Mouse (Mus musculus) c-Kit-positive CD71-positive TER-119-negative erythroid progenitor cells, embryonic 14.5 days (primary cell): ENCODE results near the gene Ica1.

Source experiments
- DNase-seq: peaks from one replicate; pipeline ENCODE4 v3.0.0-alpha.2; 2013; ENCODE audit warnings: low read depth

Gene Ica1

GRCm38 (mm10) chr6:8686678-8687580 is 91.4 kb downstream of the Ica1 start:
- no peak for DNase-seq

- no peak for DNase-seq
Observed at GRCm38 (mm10) chr6:8683379-8683778, 94.9 kb downstream of the Ica1 start.

- no peak for DNase-seq
Observed at GRCm38 (mm10) chr6:8680931-8681330, 97.4 kb downstream of the Ica1 start.

GRCm38 (mm10) chr6:8673013-8673412 is 105.3 kb downstream of the Ica1 start:
- DNase-seq: no peak

GRCm38 (mm10) chr6:8669343-8669742 is 108.9 kb downstream of the Ica1 start:
- DNase-seq: no peak

GRCm38 (mm10) chr6:8668013-8668811 is 110.1 kb downstream of the Ica1 start:
- no peak for DNase-seq

- no peak for DNase-seq
Observed at GRCm38 (mm10) chr6:8665786-8666185, 112.5 kb downstream of the Ica1 start.

GRCm38 (mm10) chr6:8664956-8665355 is 113.3 kb downstream of the Ica1 start:
- no peak for DNase-seq

GRCm38 (mm10) chr6:8663092-8663740 is 115.1 kb downstream of the Ica1 start:
- no peak for DNase-seq

GRCm38 (mm10) chr6:8661404-8661803 is 116.9 kb downstream of the Ica1 start:
- DNase-seq: no peak

- DNase-seq: no peak
Observed at GRCm38 (mm10) chr6:8660076-8660475, 118.2 kb downstream of the Ica1 start.

GRCm38 (mm10) chr6:8659194-8659959 is 118.9 kb downstream of the Ica1 start:
- DNase-seq: no peak

- DNase-seq: no peak
Observed at GRCm38 (mm10) chr6:8658431-8658830, 119.9 kb downstream of the Ica1 start.

- no peak for DNase-seq
Observed at GRCm38 (mm10) chr6:8657459-8657858, 120.8 kb downstream of the Ica1 start.

- DNase-seq: no peak
Observed at GRCm38 (mm10) chr6:8655454-8655853, 122.8 kb downstream of the Ica1 start.

GRCm38 (mm10) chr6:8650413-8650812 is 127.9 kb downstream of the Ica1 start:
- no peak for DNase-seq

GRCm38 (mm10) chr6:8649295-8649865 is 128.9 kb downstream of the Ica1 start:
- DNase-seq: no peak

GRCm38 (mm10) chr6:8648185-8648901 is 129.9 kb downstream of the Ica1 start:
- DNase-seq: peak; percentile 40

GRCm38 (mm10) chr6:8647513-8648184 is 130.6 kb downstream of the Ica1 start:
- peak; percentile 60 for DNase-seq

- no peak for DNase-seq
Observed at GRCm38 (mm10) chr6:8645708-8646107, 132.6 kb downstream of the Ica1 start.
